Mouse (Mus musculus) kidney, postnatal 0 days (tissue): Measurements from ENCODE around the gene Fbxo46. TPM values are rescaled to one million over a fixed set of nuclear protein-coding genes. Genes with fewer than 3 reads are reported as not detected.

ENCODE experiments used
- ATAC-seq: fragments of 200-750 bp; cut with Nextera tagmentation; replicated peaks from 2 replicates; pipeline ENCODE4 v1.8.0; 2017; ENCODE audit warnings: low read depth, moderate number of reproducible peaks, moderate TSS enrichment, moderate library complexity; ENCODE audit not compliant: low FRiP score
- DNase-seq: peaks from one replicate; pipeline ENCODE4 v3.0.0-alpha.2; 2016; ENCODE audit warnings: low spot score
- H3K27ac ChIP-seq: fragments of 300-500 bp; sonication (generic); 2 replicates; pipeline ENCODE4 v1.5.1; 2014; ENCODE audit warnings: mild to moderate bottlenecking
- H3K27me3 ChIP-seq: fragments of 300-500 bp; sonication (generic); 2 replicates; pipeline ENCODE4 v1.6.1; 2014; ENCODE audit warnings: low read length, mixed read lengths; ENCODE audit not compliant: insufficient read depth
- H3K36me3 ChIP-seq: fragments of 300-500 bp; sonication (generic); 2 replicates; pipeline ENCODE4 v1.6.1; 2014; ENCODE audit warnings: low read length, mixed read lengths; ENCODE audit not compliant: insufficient read depth
- H3K4me1 ChIP-seq: fragments of 300-500 bp; sonication (generic); replicated peaks from 2 replicates; pipeline ENCODE4 v1.6.1; 2014; ENCODE audit warnings: antibody characterized with exemption, low read length, mixed read lengths; ENCODE audit not compliant: insufficient read depth
- H3K4me2 ChIP-seq: fragments of 300-500 bp; sonication (generic); 2 replicates; pipeline ENCODE4 v1.6.1; 2014; ENCODE audit warnings: mild to moderate bottlenecking, low read length, moderate library complexity, mixed read lengths
- H3K4me3 ChIP-seq: fragments of 300-500 bp; sonication (generic); replicated peaks from 2 replicates; pipeline ENCODE4 v1.5.1; 2014; ENCODE audit warnings: low read depth, low read length
- H3K9ac ChIP-seq: fragments of 300-500 bp; sonication (generic); 2 replicates; pipeline ENCODE4 v1.6.1; 2014; ENCODE audit warnings: low read depth, low read length
- H3K9me3 ChIP-seq: fragments of 300-500 bp; sonication (generic); replicated peaks from 2 replicates; pipeline ENCODE4 v1.6.1; 2016; ENCODE audit warnings: low read length, inconsistent platforms, mixed read lengths
- CTCF ChIP-seq: IDR thresholded peaks from 2 replicates; pipeline ENCODE4 v1.5.1; 2016; ENCODE audit warnings: antibody characterized with exemption, low read depth, mild to moderate bottlenecking, moderate library complexity
- WGBS: fragments of 180-500 bp; shearing (Covaris S2); extraction: QIAGEN DNeasy Blood & Tissue Kit; methylation state at CpG from one replicate; pipeline ENCODE4 v1.1.7; 2014; 5-methylcytosine and 5-hydroxymethylcytosine counted together
- polyA plus RNA-seq: library from polyadenylated mRNA; unstranded; fragments of >200 nt; fragmentation: Nextera tagmentation; extraction: Ambion mirVana; gene quantifications from 2 replicates; pipeline ENCODE4 v1.2.1, GENCODE M21; 2015

Fbxo46 gene
- polyA plus RNA-seq, 1 experiment from 2014 or later, result 12.1 TPM

DNA sequence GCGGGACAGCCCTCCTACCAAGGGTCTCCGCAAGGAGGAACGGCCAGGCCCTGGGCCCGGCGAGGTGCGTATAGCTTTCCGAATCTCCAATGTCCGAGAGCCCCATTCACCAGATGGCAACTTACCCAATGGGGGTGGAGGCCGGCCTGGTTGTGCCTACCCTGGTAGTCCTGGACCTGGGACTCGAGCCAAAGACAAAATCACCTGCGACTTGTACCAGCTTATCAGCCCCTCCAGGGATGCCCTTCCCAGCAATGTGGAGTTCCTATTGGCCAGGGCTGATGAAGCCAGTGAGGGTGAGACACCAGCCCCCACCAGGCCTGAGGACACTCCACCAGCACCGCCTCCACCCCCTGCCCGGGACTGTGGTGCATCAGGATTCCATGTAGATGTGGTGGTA lies 16.5 kb downstream of the Fbxo46 start:
- H3K36me3 ChIP-seq, result peaks cover 46% of the 10 kb centered on the region
- H3K9ac ChIP-seq, result no peak overlapping the region
- no peak for TF ChIP-seq CTCF
- no peak overlapping the region for H3K27ac ChIP-seq
- H3K27me3 ChIP-seq, result no peaks in the 10 kb centered on the region
- no peak overlapping the region for H3K4me2 ChIP-seq
- H3K4me3 ChIP-seq, result no peak overlapping the region
- no peak for DNase-seq
- WGBS, result 91% methylated on average over 13 of the region's 13 CpGs
- no peak for ATAC-seq
- no peaks in the 10 kb centered on the region for H3K4me1 ChIP-seq
- H3K9me3 ChIP-seq, result no peaks in the 10 kb centered on the region

DNA sequence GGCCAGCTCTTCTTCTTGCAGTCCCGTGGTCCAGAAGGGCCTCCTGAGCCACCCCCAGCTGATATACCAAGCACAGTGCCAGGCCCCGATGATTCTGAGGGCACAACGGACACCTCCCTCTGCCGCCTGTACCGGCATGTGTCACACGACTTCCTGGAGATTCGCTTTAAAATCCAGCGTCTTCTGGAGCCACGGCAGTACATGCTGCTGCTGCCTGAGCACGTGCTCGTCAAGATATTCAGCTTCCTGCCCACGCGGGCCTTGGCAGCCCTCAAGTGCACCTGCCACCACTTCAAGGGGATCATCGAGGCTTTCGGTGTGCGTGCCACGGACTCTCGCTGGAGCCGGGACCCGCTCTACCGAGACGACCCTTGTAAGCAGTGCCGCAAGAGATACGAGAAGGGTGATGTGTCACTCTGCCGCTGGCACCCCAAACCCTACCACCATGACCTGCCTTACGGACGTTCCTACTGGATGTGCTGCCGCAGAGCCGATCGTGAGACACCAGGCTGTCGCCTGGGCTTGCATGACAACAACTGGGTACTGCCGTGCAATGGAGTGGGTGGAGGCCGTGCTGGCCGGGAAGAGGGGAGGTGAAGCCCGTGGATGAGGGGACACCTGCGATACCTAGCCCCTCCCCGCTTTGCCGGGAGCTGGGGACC lies 17.1 kb downstream of the Fbxo46 start:
- DNase-seq (no peak), ATAC-seq (no peak)
- no peaks in the 10 kb centered on the region for H3K4me1 ChIP-seq
- H3K4me3 ChIP-seq, result no peak overlapping the region
- TF ChIP-seq CTCF, result no peak
- no peaks in the 10 kb centered on the region for H3K27me3 ChIP-seq
- no peak overlapping the region for H3K27ac ChIP-seq
- 90% methylated on average over 38 of the region's 38 CpGs for WGBS
- no peak overlapping the region for H3K4me2 ChIP-seq
- H3K9ac ChIP-seq, result no peak overlapping the region
- no peaks in the 10 kb centered on the region for H3K9me3 ChIP-seq
- peaks cover 47% of the 10 kb centered on the region for H3K36me3 ChIP-seq

- DNase-seq (peak; percentile 60), ATAC-seq (no peak)
- H3K4me1 ChIP-seq, result no peaks in the 10 kb centered on the region
- peaks cover 47% of the 10 kb centered on the region for H3K36me3 ChIP-seq
- H3K4me2 ChIP-seq, result no peak overlapping the region
- no peak overlapping the region for H3K4me3 ChIP-seq
- no peaks in the 10 kb centered on the region for H3K9me3 ChIP-seq
- H3K27ac ChIP-seq, result no peak overlapping the region
- no peaks in the 10 kb centered on the region for H3K27me3 ChIP-seq
- peak; percentile 67 for TF ChIP-seq CTCF
- WGBS, result 39% methylated on average over 5 of the region's 5 CpGs
- H3K9ac ChIP-seq, result no peak overlapping the region
These were observed 17.7 kb downstream of the Fbxo46 start for GRCm38 (mm10) chr7:19137380-19137779.

DNA sequence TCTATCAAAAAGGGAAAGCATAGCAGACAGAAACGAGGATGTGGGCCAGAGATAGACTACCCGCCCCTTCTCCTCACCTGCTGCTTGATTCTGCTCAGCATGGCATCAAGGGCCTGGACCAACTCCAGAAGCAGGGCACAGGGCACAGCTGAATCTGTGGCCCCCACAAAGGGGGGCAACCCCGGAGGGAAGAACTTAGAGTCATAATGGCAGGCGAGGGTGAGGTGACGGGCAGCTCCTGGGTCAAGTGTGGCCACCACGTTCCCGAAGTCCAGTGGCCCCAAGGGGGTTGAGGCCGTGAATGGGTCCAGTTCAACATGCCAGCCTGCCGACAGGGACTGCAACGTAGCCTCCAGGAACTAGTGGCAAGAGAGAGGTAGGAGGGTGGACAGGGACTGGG lies 27.1 kb downstream of the Fbxo46 start:
- WGBS, result 93% methylated on average over 10 of the region's 10 CpGs
- Histone ChIP-seq H3K27me3 (no peaks in the 10 kb centered on the region), H3K4me3 (no peak overlapping the region), H3K9ac (no peak overlapping the region), H3K36me3 (peaks cover 10% of the 10 kb centered on the region; the same call in 1 of the 2 replicates), H3K9me3 (no peaks in the 10 kb centered on the region), H3K4me1 (peaks cover 13% of the 10 kb centered on the region), H3K4me2 (no peak overlapping the region), H3K27ac (no peak overlapping the region)
- ATAC-seq (no peak), DNase-seq (no peak)
- TF ChIP-seq CTCF, result no peak

GRCm38 (mm10) chr7:19147497-19148045 lies 27.9 kb downstream of the Fbxo46 start:
- Histone ChIP-seq H3K9ac (no peak overlapping the region), H3K4me3 (no peak overlapping the region), H3K36me3 (peaks cover 15% of the 10 kb centered on the region; the same call in 1 of the 2 replicates), H3K9me3 (no peaks in the 10 kb centered on the region), H3K27ac (no peak overlapping the region), H3K27me3 (no peaks in the 10 kb centered on the region), H3K4me1 (peaks cover 13% of the 10 kb centered on the region), H3K4me2 (no peak overlapping the region)
- no peak for TF ChIP-seq CTCF
- ATAC-seq (no peak), DNase-seq (peak; percentile 43)
- 39% methylated on average over 6 of the region's 6 CpGs for WGBS

DNA sequence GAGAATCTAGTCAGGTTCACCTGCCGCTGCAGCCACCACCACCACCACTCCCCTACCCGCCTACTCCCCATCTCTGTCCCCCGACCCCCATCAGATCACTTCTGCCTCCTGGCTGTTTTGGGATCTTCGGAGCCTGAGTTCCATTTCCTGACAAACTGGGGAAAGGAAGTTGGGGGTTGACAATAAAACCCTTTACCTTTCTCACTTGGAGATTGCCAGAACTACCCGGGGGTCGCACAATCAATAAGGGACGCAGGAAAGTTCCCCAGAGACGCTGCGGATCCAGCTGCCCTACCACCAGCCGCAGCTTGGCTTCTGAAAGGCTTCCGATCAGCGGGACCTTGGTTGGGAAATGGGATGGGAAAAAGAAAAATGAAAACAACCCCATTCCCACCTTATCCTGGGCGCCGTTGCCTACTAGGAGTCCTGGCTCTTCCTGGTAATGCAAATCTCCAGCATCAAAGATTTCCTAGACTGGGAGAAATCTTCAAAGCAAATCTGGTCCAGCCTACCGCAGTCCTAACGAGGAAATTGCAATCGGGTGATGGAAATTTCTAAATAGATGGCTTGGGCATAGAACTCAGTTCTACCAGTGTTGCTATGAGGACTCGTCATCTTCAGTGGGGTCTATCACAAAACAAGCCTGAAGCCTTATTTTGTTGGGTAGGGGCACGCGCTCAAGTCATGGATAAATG lies 28.7 kb downstream of the Fbxo46 start:
- Histone ChIP-seq H3K4me1 (peaks cover 13% of the 10 kb centered on the region), H3K9ac (peak overlapping the region; percentile 54), H3K4me2 (peak overlapping the region; percentile 84), H3K36me3 (peaks cover 22% of the 10 kb centered on the region), H3K27ac (peak overlapping the region; percentile 48), H3K9me3 (no peaks in the 10 kb centered on the region), H3K27me3 (no peaks in the 10 kb centered on the region), H3K4me3 (peak overlapping the region; percentile 61)
- 13% methylated on average over 20 of the region's 20 CpGs for WGBS
- no peak for ATAC-seq
- no peak for TF ChIP-seq CTCF
- no peak for DNase-seq
